Mouse (Mus musculus): ENCODE results near the gene Mapre1. TPM values are rescaled to one million over a fixed set of nuclear protein-coding genes. Genes with fewer than 3 reads are reported as not detected.

The Mapre1 gene
- polyA plus RNA-seq, 1 experiment = 14.6 TPM

DNA sequence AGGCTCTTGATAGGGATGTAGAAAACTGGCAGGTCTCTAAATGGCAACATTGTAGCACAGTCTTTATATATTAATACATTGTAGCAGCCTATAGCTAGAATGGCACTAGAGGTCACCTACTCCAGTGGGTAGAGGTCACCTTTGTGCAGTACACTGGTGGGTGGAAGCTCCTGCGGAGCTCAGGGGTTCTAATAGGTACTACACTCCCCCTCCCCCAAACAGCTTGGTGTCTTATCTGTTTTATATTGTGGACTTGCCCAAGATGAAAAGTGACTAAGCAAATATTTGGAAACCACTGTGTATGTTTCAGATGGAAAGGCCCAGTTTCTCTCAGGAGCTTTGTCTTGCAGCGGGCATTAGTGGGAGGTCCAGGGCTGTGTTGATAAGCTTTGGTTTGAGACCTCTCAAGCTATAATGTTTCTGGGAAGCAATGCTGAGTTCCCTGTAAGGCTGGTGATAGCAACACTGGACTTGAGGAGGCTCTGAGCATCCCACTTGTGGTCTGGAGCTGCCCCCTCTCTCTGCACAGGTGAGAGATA is 81.0 kb downstream of the Mapre1 start:
- Histone ChIP-seq H3K27me3 (ENCODE audit: control insufficient read depth, insufficient read depth, low read length) (no peaks in the 10 kb centered on the region), H3K4me1 (replicated peaks; ENCODE audit: control insufficient read depth, insufficient read depth, low read length) (no peaks in the 10 kb centered on the region), H3K27ac (ENCODE audit: control insufficient read depth, insufficient read depth, low read length) (no peak overlapping the region), H3K4me3 (ENCODE audit: control insufficient read depth, insufficient read depth, low read length) (no peak overlapping the region), H3K36me3 (ENCODE audit: control insufficient read depth, insufficient read depth, low read length) (no peaks in the 10 kb centered on the region)
- no peak for DNase-seq
- no peak for TF ChIP-seq POLR2A (IDR thresholded peaks at IDR 0.05; ENCODE audit: control insufficient read depth, extremely low read depth, insufficient read depth, low read length, poor library complexity)
- no peak for TF ChIP-seq CTCF (IDR thresholded peaks at IDR 0.05; ENCODE audit: borderline replicate concordance, control insufficient read depth, extremely low read depth, insufficient read depth, low read length, poor library complexity)
- WGBS = 93% methylated on average over 2 of the region's 2 CpGs

Other genes starting within 250 kb of the Mapre1 start
- gene 4930404H24Rik, start 248.5 kb upstream of the Mapre1 start, polyA plus RNA-seq (2012; rRNA removed) = not detected in 2 replicates
- 4.2 and 4.4 TPM in 2 replicates for gene Nol4l, start 211.3 kb upstream of the Mapre1 start, polyA plus RNA-seq (2012; rRNA removed)
- gene Commd7, start 108.5 kb upstream of the Mapre1 start, polyA plus RNA-seq (2012; rRNA removed) = 22.0 and 22.4 TPM in 2 replicates
- gene Dnmt3b, start 91.8 kb upstream of the Mapre1 start, polyA plus RNA-seq (2012; rRNA removed) = 4.4 and 4.7 TPM in 2 replicates
- gene Dnmt3c, start 44.6 kb upstream of the Mapre1 start, polyA plus RNA-seq (2012; rRNA removed) = not detected in 2 replicates
- gene Efcab8, start 38.7 kb downstream of the Mapre1 start, polyA plus RNA-seq (2012; rRNA removed) = 1.8 and 1.9 TPM in 2 replicates
- not detected in 2 replicates for gene Sun5, start 129.8 kb downstream of the Mapre1 start, polyA plus RNA-seq (2012; rRNA removed)
- 0.71 and 0.73 TPM in 2 replicates for gene Bpifb2, start 133.8 kb downstream of the Mapre1 start, polyA plus RNA-seq (2012; rRNA removed)
- gene Bpifb6, start 159.1 kb downstream of the Mapre1 start, polyA plus RNA-seq (2012; rRNA removed) = 0.23 and 0.27 TPM in 2 replicates
- 0.59 and 0.89 TPM in 2 replicates for gene Bpifb3, start 177.0 kb downstream of the Mapre1 start, polyA plus RNA-seq (2012; rRNA removed)
- 0.13 and 0.29 TPM in 2 replicates for gene Bpifb4, start 196.9 kb downstream of the Mapre1 start, polyA plus RNA-seq (2012; rRNA removed)
- gene Bpifa6, start 233.7 kb downstream of the Mapre1 start, polyA plus RNA-seq (2012; rRNA removed) = not detected in 2 replicates